Mouse (Mus musculus) ES-E14 (cell line): ENCODE measurements around the gene Tagln. TPM values are rescaled to one million over a fixed set of nuclear protein-coding genes. Genes with fewer than 3 reads are reported as not detected.

Experiments used
- DNase-seq: peaks from one replicate; pipeline ENCODE4 v3.0.0-alpha.2; 2013; ENCODE audit warnings: low read depth, low spot score
- H3K27ac ChIP-seq: 2 replicates; pipeline ENCODE4 v1.5.1; 2012; ENCODE audit warnings: low read depth, mild to moderate bottlenecking, low read length, moderate library complexity, mixed read lengths; ENCODE audit not compliant: poor library complexity, insufficient read depth, severe bottlenecking
- H3K36me3 ChIP-seq: 2 replicates; pipeline ENCODE4 v1.6.1; 2012; ENCODE audit warnings: mild to moderate bottlenecking, low read length, moderate library complexity, mixed read lengths; ENCODE audit not compliant: control insufficient read depth, poor library complexity, insufficient read depth, severe bottlenecking
- H3K4me1 ChIP-seq, 2 experiments: fragments of 150-350 bp in 1 of 2; sonication (generic) in 1 of 2; 2 replicates each; pipeline ENCODE4 v1.6.1; 2012; ENCODE audit warnings: low read length in 2 of 2, mild to moderate bottlenecking in 1 of 2, mixed read lengths in 1 of 2; ENCODE audit not compliant: control insufficient read depth in 2 of 2, insufficient read depth in 2 of 2, poor library complexity in 1 of 2
- H3K4me3 ChIP-seq, 2 experiments: fragments of 150-350 bp in 1 of 2; sonication (generic) in 1 of 2; 2 replicates each; pipeline ENCODE4 v1.5.1; 2012; ENCODE audit warnings: low read length in 2 of 2, low read depth in 1 of 2, mild to moderate bottlenecking in 1 of 2, mixed read lengths in 1 of 2; ENCODE audit not compliant: insufficient read depth in 1 of 2, poor library complexity in 1 of 2, severe bottlenecking in 1 of 2
- H3K9ac ChIP-seq: 2 replicates; pipeline ENCODE4 v1.6.1; 2012; ENCODE audit warnings: low read depth, mild to moderate bottlenecking, low read length, mixed read lengths; ENCODE audit not compliant: poor library complexity, insufficient read depth, severe bottlenecking
- H3K9me3 ChIP-seq: fragments of 150-350 bp; sonication (generic); 2 replicates; pipeline ENCODE4 v1.6.1; 2012; ENCODE audit warnings: low read depth, mild to moderate bottlenecking, low read length; ENCODE audit not compliant: control insufficient read depth, insufficient read depth
- CHD2 ChIP-seq: IDR thresholded peaks from 2 replicates; pipeline ENCODE4 v1.6.1; 2014; ENCODE audit warnings: mild to moderate bottlenecking, low read depth, low read length, inconsistent platforms
- HCFC1 ChIP-seq: IDR thresholded peaks from 2 replicates; pipeline ENCODE4 v1.6.1; 2012; ENCODE audit warnings: low read length, inconsistent platforms, borderline replicate concordance; ENCODE audit not compliant: insufficient read depth
- MAFK ChIP-seq: IDR thresholded peaks from 2 replicates; pipeline ENCODE4 v1.6.1; 2014; ENCODE audit warnings: mild to moderate bottlenecking, low read depth, low read length, inconsistent platforms; ENCODE audit not compliant: insufficient read depth
- ZC3H11A ChIP-seq: IDR thresholded peaks from 2 replicates; pipeline ENCODE4 v1.6.1; 2012; ENCODE audit warnings: low read depth, mild to moderate bottlenecking, inconsistent platforms, low read length, borderline replicate concordance
- ZNF384 ChIP-seq: IDR thresholded peaks from 2 replicates; pipeline ENCODE4 v1.6.1; 2012; ENCODE audit warnings: low read depth, low read length, inconsistent platforms
- in situ Hi-C, 2 experiments: fragments of 600-800 bp; cut with MboI; formaldehyde crosslinking; loops; one replicate each; pipeline ENCODE4 v1.15.1; 2025; ENCODE audit warnings: low sequenced_read_pairs in 2 of 2, inconsistent platforms in 1 of 2; ENCODE audit not compliant: unreplicated experiment in 2 of 2
- total RNA-seq: library from RNA; depleted of rRNA; stranded (reverse); fragments of 300-350 nt; gene quantifications from 2 replicates; pipeline ENCODE4 v1.2.3, GENCODE M21; 2012; rRNA removed

The Tagln gene
- total RNA-seq, 1 experiment: 575 TPM

- Histone ChIP-seq H3K4me1 (no peaks in the 10 kb centered on the region), H3K4me3 (peak within 1 kb of the TSS; percentile 77 to 86), H3K36me3 (peaks cover 15% of the 10 kb centered on the region), H3K9ac (peak within 1 kb of the TSS; percentile 82), H3K27ac (peak within 1 kb of the TSS; percentile 41), H3K9me3 (no peaks in the 10 kb centered on the region)
- peak; percentile 60 for DNase-seq
- TF ChIP-seq CHD2 (no peak), MAFK (no peak), HCFC1 (no peak), ZC3H11A (no peak), ZNF384 (no peak)
- in situ Hi-C loops: no loop called here
These were observed 29.3 kb downstream of the Tagln start, which contains the start of the genes Pcsk7 and Rnf214 for GRCm38 (mm10) chr9:45906355-45907077. Gene Pcsk7, plus strand, starts transcription at chr9:45906497. Gene Rnf214, minus strand, starts transcription at chr9:45906911.

- no peaks in the 10 kb centered on the region for H3K4me1 ChIP-seq
- H3K36me3 ChIP-seq: peaks cover 10% of the 10 kb centered on the region; the same call in 1 of the 2 replicates
- peak overlapping the region; percentile 16; the same call in 1 of the 2 replicates for H3K27ac ChIP-seq
- no peak for TF ChIP-seq CHD2
- no peak for TF ChIP-seq ZC3H11A
- no peak for TF ChIP-seq ZNF384
- TF ChIP-seq MAFK: no peak
- no peak for TF ChIP-seq HCFC1
- peak overlapping the region; percentile 77 to 86 for H3K4me3 ChIP-seq
- peak overlapping the region; percentile 78 for H3K9ac ChIP-seq
- no peaks in the 10 kb centered on the region for H3K9me3 ChIP-seq
- in situ Hi-C loops: no loop called here
- peak; percentile 8 for DNase-seq
These were observed 30.0 kb downstream of the Tagln start for GRCm38 (mm10) chr9:45905811-45906237.

GRCm38 (mm10) chr9:45905196-45905595, 30.7 kb downstream of the Tagln start:
- in situ Hi-C loops: no loop called here
- Histone ChIP-seq H3K9me3 (no peaks in the 10 kb centered on the region), H3K27ac (no peak overlapping the region), H3K36me3 (peaks cover 8% of the 10 kb centered on the region; the same call in 1 of the 2 replicates), H3K4me1 (no peaks in the 10 kb centered on the region), H3K4me3 (peak overlapping the region in 1 of 2 experiments; percentile 77; a peak in 2 of 4 replicates), H3K9ac (no peak overlapping the region)
- no peak for DNase-seq
- TF ChIP-seq HCFC1 (no peak), ZNF384 (no peak), CHD2 (no peak), MAFK (no peak), ZC3H11A (no peak)

- H3K9me3 ChIP-seq: no peaks in the 10 kb centered on the region
- H3K4me1 ChIP-seq: no peaks in the 10 kb centered on the region
- no peak overlapping the region for H3K27ac ChIP-seq
- no peak for DNase-seq
- no peak for TF ChIP-seq CHD2
- TF ChIP-seq HCFC1: no peak
- TF ChIP-seq ZNF384: no peak
- no peak for TF ChIP-seq MAFK
- TF ChIP-seq ZC3H11A: no peak
- H3K4me3 ChIP-seq: no peak overlapping the region
- in situ Hi-C loops: no loop called here
- no peak overlapping the region for H3K9ac ChIP-seq
- peaks cover 2% of the 10 kb centered on the region for H3K36me3 ChIP-seq
These were observed 42.2 kb downstream of the Tagln start for GRCm38 (mm10) chr9:45893681-45894080.

Other genes starting within 250 kb of the Tagln start
- 19.1 and 20.0 TPM in 2 replicates for gene Cep164, start 107.4 kb downstream of the Tagln start, total RNA-seq
- 13.7 and 18.3 TPM in 2 replicates for gene Bace1, start 97.5 kb downstream of the Tagln start, total RNA-seq
- gene Pcsk7, start 29.6 kb downstream of the Tagln start, total RNA-seq: 21.3 and 33.5 TPM in 2 replicates
- gene Rnf214, start 29.1 kb downstream of the Tagln start, total RNA-seq: 13.5 and 16.3 TPM in 2 replicates
- gene Sidt2, start 19.2 kb upstream of the Tagln start, total RNA-seq: 44.7 and 50.3 TPM in 2 replicates
- 51.1 and 64.9 TPM in 2 replicates for gene Pafah1b2, start 76.6 kb upstream of the Tagln start, total RNA-seq
- gene Sik3, start 76.8 kb upstream of the Tagln start, total RNA-seq: 18.9 and 25.3 TPM in 2 replicates